Mouse (Mus musculus): ENCODE measurements around the gene Reck. TPM values are rescaled to one million over a fixed set of nuclear protein-coding genes. Genes with fewer than 3 reads are reported as not detected.
A peak's percentile ranks its signal among the peaks of the same experiment; 100 is the strongest.

Gene Reck
- polyA plus RNA-seq, 1 experiment from 2014 or later, result 15.1 TPM

DNA sequence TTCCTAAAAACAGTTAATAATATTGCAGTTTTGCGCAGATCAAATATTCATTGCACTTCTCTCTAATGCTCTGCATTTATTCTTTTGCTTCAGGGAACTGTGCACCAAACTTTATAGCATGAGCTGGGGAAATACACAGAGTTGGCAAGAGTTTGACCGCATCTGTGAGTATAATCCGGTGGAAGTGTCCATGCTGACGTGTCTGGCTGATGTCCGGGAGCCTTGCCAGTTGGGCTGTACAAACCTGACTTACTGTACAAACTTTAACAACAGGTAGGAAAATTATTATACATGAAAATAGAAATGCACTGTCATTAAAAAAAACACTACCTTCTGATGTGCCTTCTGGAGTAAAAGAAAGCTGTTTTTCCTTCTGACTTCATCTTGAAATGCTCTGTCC, 42.9 kb downstream of the Reck start:
- H3K4me3 ChIP-seq, result no peak overlapping the region
- H3K36me3 ChIP-seq, result peaks cover 34% of the 10 kb centered on the region
- WGBS, result 98% methylated on average over 5 of the region's 5 CpGs
- ATAC-seq (ENCODE audit: low FRiP score, low read depth), result no peak
- H3K27me3 ChIP-seq, result no peaks in the 10 kb centered on the region
- H3K4me2 ChIP-seq (replicated peaks), result no peak overlapping the region
- no peak overlapping the region for H3K9ac ChIP-seq (replicated peaks)
- no peaks in the 10 kb centered on the region for H3K9me3 ChIP-seq
- H3K27ac ChIP-seq (replicated peaks), result no peak overlapping the region
- no peaks in the 10 kb centered on the region for H3K4me1 ChIP-seq

DNA sequence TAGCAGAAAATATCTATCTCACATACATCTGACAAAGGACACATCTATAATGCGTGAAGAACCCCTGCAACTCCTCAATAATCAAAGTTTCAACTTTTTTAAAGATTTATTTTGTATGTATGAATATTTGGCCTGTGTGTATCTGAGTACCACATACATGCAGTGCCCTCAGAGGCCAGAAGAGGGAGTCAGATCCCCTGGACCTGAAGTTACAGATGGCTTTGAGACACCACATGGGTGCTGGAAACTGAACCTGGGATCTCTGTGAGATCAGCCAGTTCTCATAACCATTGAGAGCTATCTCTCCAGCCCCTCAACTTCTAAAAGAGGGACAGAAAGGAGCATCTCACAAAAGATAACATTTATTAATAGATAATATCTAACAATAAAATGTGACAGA, 45.3 kb downstream of the Reck start:
- H3K9ac ChIP-seq (replicated peaks), result no peak overlapping the region
- WGBS, result 95% methylated on average over 1 of the region's 1 CpGs
- ATAC-seq (ENCODE audit: low FRiP score, low read depth), result no peak
- no peaks in the 10 kb centered on the region for H3K4me1 ChIP-seq
- no peaks in the 10 kb centered on the region for H3K27me3 ChIP-seq
- peaks cover 39% of the 10 kb centered on the region for H3K36me3 ChIP-seq
- H3K27ac ChIP-seq (replicated peaks), result no peak overlapping the region
- no peak overlapping the region for H3K4me3 ChIP-seq
- H3K4me2 ChIP-seq (replicated peaks), result no peak overlapping the region
- H3K9me3 ChIP-seq, result no peaks in the 10 kb centered on the region

DNA sequence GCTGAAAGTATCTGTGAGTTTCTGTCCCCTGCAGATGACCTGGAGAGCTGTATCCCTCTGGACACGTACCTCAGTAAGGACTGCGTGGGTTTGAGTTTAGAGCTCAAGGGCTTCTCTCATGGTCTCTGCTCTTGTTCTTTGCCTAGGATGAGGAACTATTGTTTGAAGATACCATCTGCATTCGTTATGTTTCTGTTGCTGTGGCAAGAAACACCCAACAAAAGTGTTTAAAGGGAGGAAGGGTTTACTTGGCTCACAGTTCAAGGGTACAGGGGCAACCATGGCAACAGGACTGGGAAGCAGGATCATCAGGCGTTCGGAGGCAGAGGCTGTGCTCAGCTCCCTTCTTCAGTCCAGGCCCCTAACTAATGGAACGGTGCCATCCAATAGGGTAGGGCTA, 49.8 kb downstream of the Reck start:
- H3K4me1 ChIP-seq, result no peaks in the 10 kb centered on the region
- no peak overlapping the region for H3K9ac ChIP-seq (replicated peaks)
- H3K27ac ChIP-seq (replicated peaks), result no peak overlapping the region
- ATAC-seq (ENCODE audit: low FRiP score, low read depth), result no peak
- WGBS, result 86% methylated on average over 6 of the region's 6 CpGs
- H3K4me3 ChIP-seq, result no peak overlapping the region
- peaks cover 61% of the 10 kb centered on the region for H3K36me3 ChIP-seq
- no peaks in the 10 kb centered on the region for H3K9me3 ChIP-seq
- no peaks in the 10 kb centered on the region for H3K27me3 ChIP-seq
- no peak overlapping the region for H3K4me2 ChIP-seq (replicated peaks)

DNA sequence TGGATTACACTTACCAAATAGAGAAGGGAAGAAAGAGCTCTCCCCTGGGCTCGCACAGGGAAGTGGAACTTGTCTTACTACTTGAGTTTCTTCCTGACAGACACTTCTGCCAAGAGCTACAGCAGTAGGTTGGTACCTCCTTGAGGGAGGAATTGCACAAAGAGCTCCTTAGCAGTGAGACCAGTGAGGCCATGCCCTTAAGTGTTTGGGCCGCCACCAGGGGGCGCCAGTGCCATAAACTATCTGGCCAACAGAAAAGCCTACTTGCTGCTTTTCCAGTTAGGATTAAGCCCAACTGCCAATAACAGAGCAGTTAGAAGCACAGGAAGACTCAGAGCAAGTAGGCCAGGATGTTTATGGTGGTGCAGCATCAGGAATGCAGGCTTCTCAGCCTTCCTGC, 50.4 kb downstream of the Reck start:
- Histone ChIP-seq H3K9ac (replicated peaks) (no peak overlapping the region), H3K36me3 (peaks cover 61% of the 10 kb centered on the region), H3K4me3 (no peak overlapping the region), H3K27ac (replicated peaks) (no peak overlapping the region), H3K4me2 (replicated peaks) (no peak overlapping the region), H3K4me1 (no peaks in the 10 kb centered on the region), H3K9me3 (no peaks in the 10 kb centered on the region), H3K27me3 (no peaks in the 10 kb centered on the region)
- WGBS, result 19% methylated on average over 3 of the region's 3 CpGs
- ATAC-seq (ENCODE audit: low FRiP score, low read depth), result no peak; the same call in 1 of the 2 replicates

DNA sequence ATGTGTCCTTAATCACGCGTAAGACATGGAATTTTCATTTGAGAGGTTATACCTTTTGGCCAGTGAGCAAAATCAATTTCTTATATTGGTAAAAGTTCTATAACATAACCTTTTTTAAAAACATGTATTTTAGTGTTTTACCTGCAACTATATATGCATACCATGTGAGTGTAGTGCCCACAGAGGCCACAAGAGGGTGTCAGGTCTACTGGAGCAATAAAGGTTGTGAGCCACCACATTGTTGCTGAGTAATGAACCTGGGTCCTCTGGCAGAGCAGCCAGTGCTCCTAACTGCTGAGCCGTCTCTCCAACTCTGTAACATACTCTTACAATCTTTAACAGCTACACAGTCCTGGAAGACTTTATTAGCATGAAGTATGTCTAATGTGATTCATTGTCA, 52.5 kb downstream of the Reck start:
- H3K36me3 ChIP-seq, result peaks cover 72% of the 10 kb centered on the region
- no peak overlapping the region for H3K27ac ChIP-seq (replicated peaks)
- ATAC-seq (ENCODE audit: low FRiP score, low read depth), result no peak

DNA sequence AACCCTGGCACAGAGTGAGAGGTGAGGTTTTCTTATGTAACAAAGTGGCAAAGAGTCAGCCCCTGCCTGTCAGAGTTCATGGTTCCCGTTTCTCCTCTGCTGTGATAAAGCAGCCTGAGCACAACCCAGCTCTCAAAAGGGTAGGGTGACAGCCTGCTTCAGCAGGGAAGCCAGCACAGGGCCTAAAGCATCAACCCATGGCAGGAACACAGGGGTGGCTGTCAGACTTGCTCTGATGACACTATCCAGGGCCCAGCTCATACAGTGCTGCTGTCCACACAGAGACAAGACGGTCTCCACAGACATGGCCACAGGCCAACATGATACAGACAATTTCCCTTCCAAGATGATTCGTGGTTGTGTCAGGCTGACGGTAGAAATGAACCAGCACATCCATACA, 56.5 kb downstream of the Reck start:
- Histone ChIP-seq H3K27ac (replicated peaks) (no peak overlapping the region), H3K27me3 (no peaks in the 10 kb centered on the region), H3K4me2 (replicated peaks) (no peak overlapping the region), H3K9me3 (no peaks in the 10 kb centered on the region), H3K36me3 (peaks cover 74% of the 10 kb centered on the region), H3K4me3 (no peak overlapping the region), H3K4me1 (no peaks in the 10 kb centered on the region), H3K9ac (replicated peaks) (no peak overlapping the region)
- ATAC-seq (ENCODE audit: low FRiP score, low read depth), result no peak
- 95% methylated on average over 4 of the region's 4 CpGs for WGBS

More for the DNA sequence above, 52.5 kb downstream of the Reck start:
- WGBS, result 90% methylated on average over 3 of the region's 3 CpGs
- Histone ChIP-seq H3K9me3 (no peaks in the 10 kb centered on the region), H3K27me3 (no peaks in the 10 kb centered on the region), H3K4me1 (no peaks in the 10 kb centered on the region), H3K4me2 (replicated peaks) (no peak overlapping the region), H3K4me3 (no peak overlapping the region), H3K9ac (replicated peaks) (no peak overlapping the region)

DNA sequence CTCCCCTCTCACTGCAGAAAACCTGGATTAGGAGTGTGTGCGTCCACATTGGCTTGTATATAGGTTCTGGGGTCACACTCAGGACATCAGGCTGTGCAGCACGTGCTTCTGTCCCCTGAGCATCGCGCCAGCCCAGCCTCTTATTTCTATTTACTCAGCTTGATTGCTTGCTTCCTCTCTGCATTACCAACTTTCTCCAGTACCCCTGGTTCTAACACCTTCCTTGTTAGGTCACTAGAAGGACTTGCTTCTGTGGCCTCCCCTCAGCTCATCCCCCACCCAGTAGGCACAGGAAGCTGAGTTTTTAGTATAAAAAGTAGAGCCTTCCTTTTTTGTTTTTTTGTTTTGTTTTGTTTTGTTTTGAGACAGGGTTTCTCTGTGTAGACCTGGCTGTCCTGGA, 60.9 kb downstream of the Reck start:
- H3K36me3 ChIP-seq, result peaks cover 59% of the 10 kb centered on the region
- no peak overlapping the region for H3K4me2 ChIP-seq (replicated peaks)
- H3K27me3 ChIP-seq, result no peaks in the 10 kb centered on the region
- 90% methylated on average over 4 of the region's 4 CpGs for WGBS
- H3K4me1 ChIP-seq, result no peaks in the 10 kb centered on the region
- no peak overlapping the region for H3K27ac ChIP-seq (replicated peaks)
- no peak for ATAC-seq (ENCODE audit: low FRiP score, low read depth)
- no peaks in the 10 kb centered on the region for H3K9me3 ChIP-seq
- H3K4me3 ChIP-seq, result no peak overlapping the region
- H3K9ac ChIP-seq (replicated peaks), result no peak overlapping the region

DNA sequence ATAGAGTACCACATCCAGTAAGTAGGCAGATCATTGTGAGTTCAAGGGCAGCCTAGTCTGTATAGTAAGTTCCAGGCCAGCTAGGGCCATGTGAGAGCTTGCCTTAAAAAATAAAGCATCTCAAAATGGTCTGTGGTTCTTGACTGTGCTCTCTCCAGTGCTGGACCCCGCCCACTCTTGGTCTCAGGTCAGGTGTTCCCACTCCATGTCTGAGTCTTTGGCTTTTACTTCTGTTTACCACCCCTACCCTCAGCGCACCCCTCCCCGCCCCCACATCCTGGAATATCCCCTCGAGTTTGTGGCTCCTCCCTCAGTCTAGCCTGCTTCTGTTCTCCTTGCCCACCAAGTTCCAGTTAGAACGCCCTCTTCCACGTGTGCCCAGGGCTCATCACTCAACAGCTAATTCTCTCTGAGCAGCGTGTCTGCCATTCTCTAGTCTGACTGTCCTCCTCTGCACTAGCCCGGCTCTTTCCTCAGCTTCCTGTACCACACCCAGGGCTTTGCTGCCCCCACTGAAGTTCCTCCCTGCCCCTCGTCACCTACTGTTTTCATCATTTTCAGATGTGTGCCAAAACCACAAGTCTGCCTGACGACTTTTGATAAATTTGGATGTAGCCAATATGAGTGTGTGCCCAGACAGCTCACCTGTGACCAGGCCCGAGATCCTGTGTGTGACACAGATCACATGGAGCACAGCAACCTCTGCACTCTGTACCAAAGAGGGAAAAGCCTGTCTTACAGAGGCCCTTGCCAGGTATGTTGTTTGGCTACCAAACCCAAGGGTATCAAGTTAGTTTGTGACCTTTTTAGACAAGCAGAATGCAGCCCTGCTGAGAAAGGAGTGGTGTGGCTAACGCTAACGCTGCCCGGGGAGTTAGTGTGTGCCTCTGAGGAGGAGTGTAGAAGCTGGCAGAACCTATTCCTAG, 61.7 kb downstream of the Reck start:
- Histone ChIP-seq H3K4me2 (replicated peaks) (no peak overlapping the region), H3K4me3 (no peak overlapping the region), H3K27me3 (no peaks in the 10 kb centered on the region), H3K27ac (replicated peaks) (no peak overlapping the region), H3K4me1 (no peaks in the 10 kb centered on the region), H3K9me3 (no peaks in the 10 kb centered on the region), H3K9ac (replicated peaks) (no peak overlapping the region), H3K36me3 (peaks cover 58% of the 10 kb centered on the region)
- 83% methylated on average over 14 of the region's 14 CpGs for WGBS
- ATAC-seq (ENCODE audit: low FRiP score, low read depth), result no peak

DNA sequence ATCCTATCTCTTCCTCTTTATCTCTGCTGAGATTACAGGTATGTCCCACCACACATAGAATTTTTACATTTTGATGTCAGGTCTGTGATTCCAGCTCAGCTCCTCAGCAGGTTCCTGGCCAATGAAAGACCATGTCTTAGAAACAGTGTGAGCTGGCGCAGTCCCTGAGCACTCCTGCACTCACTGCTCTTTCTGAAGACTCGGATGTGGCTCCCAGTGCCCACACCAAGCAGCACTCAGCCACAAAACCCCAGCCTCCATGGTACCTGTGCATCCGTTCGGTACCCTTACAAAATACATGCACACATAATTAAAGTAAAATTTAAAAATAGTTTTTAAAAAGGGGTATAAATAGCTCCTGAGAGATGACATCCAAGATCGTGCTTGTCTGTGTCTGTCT, 66.0 kb downstream of the Reck start:
- no peaks in the 10 kb centered on the region for H3K9me3 ChIP-seq
- no peak overlapping the region for H3K4me2 ChIP-seq (replicated peaks)
- 90% methylated on average over 5 of the region's 5 CpGs for WGBS
- H3K4me1 ChIP-seq, result no peaks in the 10 kb centered on the region
- ATAC-seq (ENCODE audit: low FRiP score, low read depth), result no peak
- no peak overlapping the region for H3K9ac ChIP-seq (replicated peaks)
- no peak overlapping the region for H3K4me3 ChIP-seq
- H3K36me3 ChIP-seq, result peaks cover 62% of the 10 kb centered on the region
- no peak overlapping the region for H3K27ac ChIP-seq (replicated peaks)
- H3K27me3 ChIP-seq, result no peaks in the 10 kb centered on the region

DNA sequence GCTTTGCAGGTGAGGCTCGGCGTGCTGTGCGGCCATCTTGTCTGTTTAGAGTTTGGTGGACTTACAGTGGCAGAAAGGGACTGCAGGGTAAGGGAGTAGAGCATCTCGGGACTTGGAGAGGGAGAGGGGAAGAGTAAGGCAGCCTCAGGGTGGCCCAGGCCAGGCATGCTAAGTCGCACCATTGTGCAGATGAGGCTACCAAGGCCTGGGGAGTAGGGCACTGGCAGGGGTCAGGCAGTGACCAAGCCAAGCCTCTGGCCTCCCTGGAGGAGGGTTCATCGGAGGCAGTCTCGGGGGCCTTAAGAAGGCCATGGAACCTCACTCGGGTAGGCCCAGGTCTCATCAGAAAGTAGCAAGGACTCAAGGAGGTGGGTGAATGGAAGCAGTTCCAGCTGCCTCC, 67.1 kb downstream of the Reck start:
- no peaks in the 10 kb centered on the region for H3K9me3 ChIP-seq
- H3K4me1 ChIP-seq, result no peaks in the 10 kb centered on the region
- H3K4me2 ChIP-seq (replicated peaks), result no peak overlapping the region
- no peak overlapping the region for H3K4me3 ChIP-seq
- H3K27ac ChIP-seq (replicated peaks), result no peak overlapping the region
- no peak for ATAC-seq (ENCODE audit: low FRiP score, low read depth)
- 86% methylated on average over 8 of the region's 8 CpGs for WGBS
- H3K27me3 ChIP-seq, result no peaks in the 10 kb centered on the region
- no peak overlapping the region for H3K9ac ChIP-seq (replicated peaks)
- peaks cover 59% of the 10 kb centered on the region for H3K36me3 ChIP-seq

DNA sequence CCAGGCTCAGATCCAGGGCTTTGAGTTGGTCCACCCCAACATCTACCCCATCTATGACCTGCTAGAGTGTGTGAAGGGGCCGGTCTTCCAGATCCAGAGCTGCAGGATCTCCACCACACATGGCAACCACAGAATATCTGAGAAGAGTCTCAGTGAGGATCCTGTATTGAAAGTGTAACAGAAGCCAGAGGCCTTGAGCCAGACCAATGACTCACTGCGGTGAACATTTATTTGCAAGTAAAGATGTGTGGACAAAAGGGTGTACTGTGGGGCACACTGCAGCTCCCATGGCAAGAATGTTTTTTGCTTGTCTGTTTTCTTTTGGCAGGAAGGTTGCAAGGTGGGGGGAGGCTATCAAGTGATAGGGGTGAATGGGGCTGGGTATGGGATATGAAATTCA, 72.2 kb downstream of the Reck start:
- no peaks in the 10 kb centered on the region for H3K4me1 ChIP-seq

DNA sequence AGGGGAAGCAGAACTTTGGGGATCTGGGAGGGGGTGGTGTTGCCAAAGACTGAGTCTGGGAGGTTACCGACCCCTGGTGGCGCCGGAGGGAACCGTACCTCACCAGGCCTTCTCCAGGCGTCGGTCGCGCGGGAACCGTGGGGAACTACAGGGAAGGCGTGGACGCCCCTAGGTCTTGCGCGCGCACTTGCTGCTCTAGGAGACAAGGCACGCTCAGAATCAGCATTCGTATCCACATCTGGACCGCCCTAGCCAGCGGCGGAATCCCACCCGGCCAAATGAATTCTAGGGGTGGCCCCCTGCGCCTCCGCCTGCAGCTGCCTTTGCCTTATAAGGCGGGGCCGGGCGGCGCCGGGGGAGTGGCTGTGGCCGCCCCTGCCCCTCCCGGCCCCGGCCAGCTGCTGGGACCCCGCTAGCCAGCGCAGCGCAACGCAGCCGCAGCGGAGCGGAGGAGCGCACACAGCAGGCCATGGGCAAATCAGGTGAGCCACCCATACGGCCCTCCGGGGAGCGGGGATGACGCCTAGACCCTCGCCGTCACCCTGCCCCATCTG, 82.0 kb downstream of the Reck start, which contains the start of gene Glipr2:
Gene Glipr2, plus strand, starts transcription at position 110 of the 554 bp plus-strand sequence.
- Histone ChIP-seq H3K9me3 (no peaks in the 10 kb centered on the region), H3K27ac (replicated peaks) (peak within 1 kb of the TSS; percentile 71), H3K27me3 (peaks cover 60% of the 10 kb centered on the region), H3K4me2 (replicated peaks) (peak within 1 kb of the TSS; percentile 95), H3K4me1 (peaks cover 11% of the 10 kb centered on the region), H3K4me3 (peak within 1 kb of the TSS; percentile 67), H3K9ac (replicated peaks) (peak within 1 kb of the TSS; percentile 79), H3K36me3 (no peaks in the 10 kb centered on the region)
- ATAC-seq (ENCODE audit: low FRiP score, low read depth), result peak; percentile 90
- WGBS, result under 1% methylated on average over 45 of the region's 45 CpGs

More for the DNA sequence above, 72.2 kb downstream of the Reck start:
- Histone ChIP-seq H3K27ac (replicated peaks) (no peak overlapping the region), H3K9ac (replicated peaks) (no peak overlapping the region), H3K4me3 (no peak overlapping the region), H3K27me3 (no peaks in the 10 kb centered on the region), H3K36me3 (peaks cover 25% of the 10 kb centered on the region), H3K4me2 (replicated peaks) (no peak overlapping the region), H3K9me3 (no peaks in the 10 kb centered on the region)
- 96% methylated on average over 2 of the region's 2 CpGs for WGBS
- no peak for ATAC-seq (ENCODE audit: low FRiP score, low read depth)

Data from midbrain, embryonic 12.5 days (tissue).